Mouse (Mus musculus) neural tube, embryonic 15.5 days (tissue): Measurements from ENCODE around the gene Fam193b. TPM values are rescaled to one million over a fixed set of nuclear protein-coding genes. Genes with fewer than 3 reads are reported as not detected.
A peak's percentile ranks its signal among the peaks of the same experiment; 100 is the strongest.

Source experiments
- ATAC-seq: fragments of 200-750 bp; cut with Nextera tagmentation; 2 replicates; pipeline ENCODE4 v1.8.0; 2017; ENCODE audit warnings: mild to moderate bottlenecking, moderate TSS enrichment, moderate library complexity; ENCODE audit not compliant: low FRiP score
- H3K27ac ChIP-seq: fragments of 300-500 bp; sonication (generic); replicated peaks from 2 replicates; pipeline ENCODE4 v1.5.1; 2015; ENCODE audit warnings: mild to moderate bottlenecking, inconsistent platforms
- H3K27me3 ChIP-seq: fragments of 300-500 bp; sonication (generic); replicated peaks from 2 replicates; pipeline ENCODE4 v1.6.1; 2015; ENCODE audit warnings: inconsistent platforms
- H3K36me3 ChIP-seq: fragments of 300-500 bp; sonication (generic); 2 replicates; pipeline ENCODE4 v1.6.1; 2015; ENCODE audit warnings: inconsistent platforms
- H3K4me1 ChIP-seq: fragments of 300-500 bp; sonication (generic); 2 replicates; pipeline ENCODE4 v1.6.1; 2015; ENCODE audit warnings: inconsistent platforms
- H3K4me2 ChIP-seq: fragments of 300-500 bp; sonication (generic); 2 replicates; pipeline ENCODE4 v1.6.1; 2015; ENCODE audit warnings: inconsistent platforms, mild to moderate bottlenecking, moderate library complexity
- H3K4me3 ChIP-seq: fragments of 300-500 bp; sonication (generic); replicated peaks from 2 replicates; pipeline ENCODE4 v1.5.1; 2015; ENCODE audit warnings: mild to moderate bottlenecking, inconsistent platforms
- H3K9ac ChIP-seq: fragments of 300-500 bp; sonication (generic); replicated peaks from 2 replicates; pipeline ENCODE4 v1.6.1; 2015; ENCODE audit warnings: mild to moderate bottlenecking, inconsistent platforms
- H3K9me3 ChIP-seq: fragments of 300-500 bp; sonication (generic); replicated peaks from 2 replicates; pipeline ENCODE4 v1.6.1; 2016; ENCODE audit warnings: inconsistent platforms
- WGBS: fragments of 180-500 bp; shearing (Covaris S2); methylation state at CpG from one replicate; pipeline ENCODE4 v1.1.7; 2015; ENCODE audit warnings: mixed read lengths; 5-methylcytosine and 5-hydroxymethylcytosine counted together
- polyA plus RNA-seq: library from polyadenylated mRNA; unstranded; fragments of >200 nt; fragmentation: Nextera tagmentation; extraction: Ambion mirVana; gene quantifications from 2 replicates; pipeline ENCODE4 v1.2.1, GENCODE M21; 2015

Fam193b gene
- polyA plus RNA-seq, 1 experiment from 2014 or later, result 46.4 TPM

DNA sequence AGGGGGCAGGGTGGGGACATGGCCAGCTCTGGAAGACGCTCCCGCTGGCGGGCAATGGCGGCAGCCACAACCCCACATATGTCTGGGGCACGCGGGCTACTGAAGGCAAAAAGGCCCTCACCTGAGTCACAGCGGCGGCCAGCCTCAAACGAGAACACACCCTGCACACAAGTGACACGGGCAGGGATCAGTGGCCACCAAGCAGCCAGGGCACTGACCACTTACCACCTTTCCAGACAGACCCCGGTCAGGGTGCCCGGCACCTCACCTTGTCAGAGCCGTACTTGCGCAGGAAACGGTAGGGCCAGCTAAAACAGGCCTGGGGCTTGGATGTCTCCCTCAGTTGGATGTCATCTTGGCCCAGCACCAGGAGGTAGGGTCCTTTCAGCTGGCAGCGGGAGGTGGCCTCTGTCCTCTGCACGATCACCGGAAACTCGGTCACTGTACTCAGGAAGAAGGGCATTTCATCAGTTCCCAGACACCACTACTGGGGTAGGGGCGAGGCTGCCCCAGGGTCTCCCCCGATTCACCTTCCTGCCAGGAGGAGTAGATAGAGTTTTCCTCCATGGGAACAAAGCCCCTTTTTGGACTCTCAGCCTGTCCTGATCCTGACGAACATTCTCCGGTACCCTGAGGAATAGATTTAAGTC is 46.8 kb downstream of the Fam193b start:
- WGBS, result 92% methylated on average over 23 of the region's 23 CpGs
- H3K4me3 ChIP-seq, result no peak overlapping the region
- H3K4me2 ChIP-seq, result no peak overlapping the region
- no peaks in the 10 kb centered on the region for H3K9me3 ChIP-seq
- no peaks in the 10 kb centered on the region for H3K27me3 ChIP-seq
- no peaks in the 10 kb centered on the region for H3K4me1 ChIP-seq
- peaks cover 1% of the 10 kb centered on the region; the same call in 1 of the 2 replicates for H3K36me3 ChIP-seq
- H3K9ac ChIP-seq, result no peak overlapping the region
- ATAC-seq, result no peak
- no peak overlapping the region for H3K27ac ChIP-seq

GRCm38 (mm10) chr13:55523278-55523677 is 47.6 kb downstream of the Fam193b start:
- Histone ChIP-seq H3K9me3 (no peaks in the 10 kb centered on the region), H3K36me3 (no peaks in the 10 kb centered on the region), H3K4me2 (no peak overlapping the region), H3K27me3 (no peaks in the 10 kb centered on the region), H3K4me1 (no peaks in the 10 kb centered on the region), H3K9ac (no peak overlapping the region), H3K4me3 (no peak overlapping the region), H3K27ac (no peak overlapping the region)
- WGBS, result 79% methylated on average over 17 of the region's 17 CpGs
- no peak for ATAC-seq

DNA sequence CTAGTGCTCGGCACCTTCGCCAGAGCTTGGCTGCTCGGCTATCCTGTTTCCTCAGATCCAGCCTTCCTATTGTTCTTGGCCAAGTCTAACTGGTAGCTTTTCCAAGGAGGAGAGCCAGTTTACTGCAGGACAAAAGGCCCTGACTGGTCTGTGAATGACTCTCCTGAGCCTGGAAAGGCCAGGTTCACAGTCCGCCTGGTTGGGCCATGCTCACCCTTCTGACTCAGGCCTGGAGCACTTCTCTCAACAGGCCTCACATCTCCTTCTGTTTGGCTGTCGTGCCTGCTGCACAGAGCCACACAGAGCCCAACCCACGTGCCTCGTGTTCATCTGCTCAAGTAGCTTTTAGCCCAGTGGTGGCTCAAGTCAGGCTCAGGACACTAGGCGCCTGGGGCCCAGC is 48.2 kb downstream of the Fam193b start:
- H3K36me3 ChIP-seq, result no peaks in the 10 kb centered on the region
- no peak for ATAC-seq
- no peaks in the 10 kb centered on the region for H3K27me3 ChIP-seq
- no peaks in the 10 kb centered on the region for H3K4me1 ChIP-seq
- H3K4me2 ChIP-seq, result no peak overlapping the region
- 57% methylated on average over 8 of the region's 8 CpGs for WGBS
- H3K27ac ChIP-seq, result no peak overlapping the region
- H3K9me3 ChIP-seq, result no peaks in the 10 kb centered on the region
- H3K9ac ChIP-seq, result no peak overlapping the region
- H3K4me3 ChIP-seq, result no peak overlapping the region

DNA sequence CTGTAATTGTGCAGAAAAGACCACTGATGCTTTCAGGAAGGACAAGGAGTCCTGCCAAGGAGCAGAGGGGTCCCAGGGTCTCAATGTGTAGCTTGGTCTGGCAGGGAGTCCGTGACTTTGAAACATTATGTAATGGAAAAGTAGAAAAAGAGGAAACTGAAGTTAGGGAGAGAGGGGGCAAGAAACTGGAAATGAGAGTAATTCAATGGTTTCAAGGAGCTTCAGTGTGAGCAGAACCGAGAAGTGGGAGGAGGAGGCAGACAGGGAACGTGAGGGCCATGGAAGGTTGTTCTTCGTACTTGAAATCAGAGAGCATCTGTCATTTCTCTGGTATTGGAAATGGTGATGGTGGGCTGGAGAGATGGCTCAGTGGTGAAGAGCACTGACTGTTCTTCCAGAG is 51.3 kb downstream of the Fam193b start:
- Histone ChIP-seq H3K9me3 (no peaks in the 10 kb centered on the region), H3K4me2 (no peak overlapping the region), H3K9ac (no peak overlapping the region), H3K27me3 (0 out of 2 replicates have a peak, but pooled peaks cover 3% of the 10 kb centered on the region), H3K27ac (no peak overlapping the region), H3K4me1 (no peaks in the 10 kb centered on the region), H3K4me3 (no peak overlapping the region), H3K36me3 (no peaks in the 10 kb centered on the region)
- 84% methylated on average over 4 of the region's 4 CpGs for WGBS
- ATAC-seq, result no peak

- Histone ChIP-seq H3K27me3 (0 out of 2 replicates have a peak, but pooled peaks cover 3% of the 10 kb centered on the region), H3K4me2 (no peak overlapping the region), H3K36me3 (no peaks in the 10 kb centered on the region), H3K9me3 (no peaks in the 10 kb centered on the region), H3K4me1 (peaks cover 7% of the 10 kb centered on the region), H3K27ac (no peak overlapping the region; the same call in 1 of the 2 replicates), H3K4me3 (no peak overlapping the region), H3K9ac (no peak overlapping the region)
- ATAC-seq, result no peak
- 5% methylated on average over 5 of the region's 5 CpGs for WGBS
Measured at GRCm38 (mm10) chr13:55516955-55517354, 54.0 kb downstream of the Fam193b start.

GRCm38 (mm10) chr13:55513828-55514227 is 57.1 kb downstream of the Fam193b start:
- no peak for ATAC-seq
- 31% methylated on average over 9 of the region's 9 CpGs for WGBS
- H3K4me3 ChIP-seq, result peak overlapping the region; percentile 86
- H3K27ac ChIP-seq, result no peak overlapping the region
- H3K9me3 ChIP-seq, result no peaks in the 10 kb centered on the region
- 0 out of 2 replicates have a peak, but pooled peaks cover 3% of the 10 kb centered on the region for H3K27me3 ChIP-seq
- H3K9ac ChIP-seq, result peak overlapping the region; percentile 92; the same call in 1 of the 2 replicates
- H3K4me2 ChIP-seq, result peak overlapping the region; percentile 77
- H3K4me1 ChIP-seq, result peaks cover 34% of the 10 kb centered on the region
- H3K36me3 ChIP-seq, result peaks cover 19% of the 10 kb centered on the region

- H3K9ac ChIP-seq, result peak within 1 kb of the TSS; percentile 92
- no peaks in the 10 kb centered on the region for H3K9me3 ChIP-seq
- H3K4me1 ChIP-seq, result peaks cover 34% of the 10 kb centered on the region
- WGBS, result under 1% methylated on average over 52 of the region's 55 CpGs
- peak within 1 kb of the TSS; percentile 88 for H3K27ac ChIP-seq
- ATAC-seq, result peak; percentile 89
- 0 out of 2 replicates have a peak, but pooled peaks cover 3% of the 10 kb centered on the region for H3K27me3 ChIP-seq
- peaks cover 25% of the 10 kb centered on the region for H3K36me3 ChIP-seq
- peak within 1 kb of the TSS; percentile 86 for H3K4me3 ChIP-seq
- H3K4me2 ChIP-seq, result peak within 1 kb of the TSS; percentile 77
Measured at GRCm38 (mm10) chr13:55513111-55513748, 57.7 kb downstream of the Fam193b start, which contains the start of gene Pdlim7. Gene Pdlim7 (minus strand): TSS chr13:55513676.

DNA sequence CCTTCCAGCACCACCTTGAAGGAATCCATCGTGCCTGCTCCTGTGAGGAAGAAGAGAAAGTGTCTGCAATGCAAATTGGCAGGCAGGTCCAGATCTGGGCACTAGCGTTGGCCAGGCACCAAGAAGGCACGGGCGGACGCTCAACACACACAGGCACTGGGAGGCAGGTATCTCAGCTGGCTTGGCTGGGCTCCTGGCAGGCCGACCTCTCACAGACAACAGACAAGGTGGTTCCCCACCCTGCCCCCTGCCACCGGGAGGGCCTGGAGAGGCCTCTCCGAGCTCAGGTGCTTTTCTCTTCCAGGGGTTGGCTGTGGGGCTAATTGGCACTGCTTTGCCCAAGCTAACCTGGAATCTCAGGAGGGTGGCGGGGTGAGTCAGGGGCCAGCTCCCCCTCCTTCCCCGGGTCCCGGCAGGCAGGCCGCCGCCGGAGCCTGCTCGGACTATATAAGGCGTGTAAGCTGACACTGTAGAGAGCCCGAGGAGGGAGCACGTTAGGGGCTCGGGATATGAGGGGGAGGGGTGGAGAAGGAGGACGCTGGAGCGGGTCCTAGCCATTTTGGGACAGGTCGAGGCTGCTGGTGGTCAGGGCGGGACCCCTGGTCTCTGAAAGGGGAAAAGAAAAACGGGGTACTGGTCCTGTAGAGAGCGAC is 58.4 kb downstream of the Fam193b start:
- Histone ChIP-seq H3K9me3 (no peaks in the 10 kb centered on the region), H3K36me3 (peaks cover 31% of the 10 kb centered on the region), H3K27ac (peak overlapping the region; percentile 88), H3K4me2 (peak overlapping the region; percentile 77), H3K4me3 (peak overlapping the region; percentile 86), H3K9ac (peak overlapping the region; percentile 92), H3K4me1 (peaks cover 34% of the 10 kb centered on the region), H3K27me3 (0 out of 2 replicates have a peak, but pooled peaks cover 3% of the 10 kb centered on the region)
- WGBS, result 2% methylated on average over 23 of the region's 25 CpGs
- ATAC-seq, result peak; percentile 58

DNA sequence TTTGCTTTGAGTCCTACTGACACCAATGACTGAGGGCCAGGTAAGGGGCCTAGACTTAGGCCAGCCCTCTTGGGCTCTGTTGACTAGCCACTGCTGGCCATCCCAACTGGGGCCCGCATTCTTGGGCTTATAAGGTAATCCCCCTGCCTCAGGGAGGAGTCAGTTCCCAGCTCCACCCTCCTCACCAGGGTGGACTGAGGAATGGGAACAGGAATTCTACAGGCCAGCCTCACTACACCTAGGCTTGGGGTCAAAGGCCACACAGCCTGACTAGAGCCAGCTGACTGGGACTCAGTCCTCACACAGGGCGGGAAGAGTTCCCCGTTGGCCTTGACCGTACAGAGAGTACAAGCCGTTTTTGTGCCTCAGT is 59.4 kb downstream of the Fam193b start:
- Histone ChIP-seq H3K9me3 (no peaks in the 10 kb centered on the region), H3K27me3 (0 out of 2 replicates have a peak, but pooled peaks cover 3% of the 10 kb centered on the region), H3K9ac (peak overlapping the region; percentile 92; the same call in 1 of the 2 replicates), H3K4me3 (peak overlapping the region; percentile 86), H3K4me2 (peak overlapping the region; percentile 77), H3K36me3 (peaks cover 41% of the 10 kb centered on the region), H3K27ac (peak overlapping the region; percentile 88), H3K4me1 (peaks cover 34% of the 10 kb centered on the region)
- 54% methylated on average over 5 of the region's 5 CpGs for WGBS
- ATAC-seq, result no peak

DNA sequence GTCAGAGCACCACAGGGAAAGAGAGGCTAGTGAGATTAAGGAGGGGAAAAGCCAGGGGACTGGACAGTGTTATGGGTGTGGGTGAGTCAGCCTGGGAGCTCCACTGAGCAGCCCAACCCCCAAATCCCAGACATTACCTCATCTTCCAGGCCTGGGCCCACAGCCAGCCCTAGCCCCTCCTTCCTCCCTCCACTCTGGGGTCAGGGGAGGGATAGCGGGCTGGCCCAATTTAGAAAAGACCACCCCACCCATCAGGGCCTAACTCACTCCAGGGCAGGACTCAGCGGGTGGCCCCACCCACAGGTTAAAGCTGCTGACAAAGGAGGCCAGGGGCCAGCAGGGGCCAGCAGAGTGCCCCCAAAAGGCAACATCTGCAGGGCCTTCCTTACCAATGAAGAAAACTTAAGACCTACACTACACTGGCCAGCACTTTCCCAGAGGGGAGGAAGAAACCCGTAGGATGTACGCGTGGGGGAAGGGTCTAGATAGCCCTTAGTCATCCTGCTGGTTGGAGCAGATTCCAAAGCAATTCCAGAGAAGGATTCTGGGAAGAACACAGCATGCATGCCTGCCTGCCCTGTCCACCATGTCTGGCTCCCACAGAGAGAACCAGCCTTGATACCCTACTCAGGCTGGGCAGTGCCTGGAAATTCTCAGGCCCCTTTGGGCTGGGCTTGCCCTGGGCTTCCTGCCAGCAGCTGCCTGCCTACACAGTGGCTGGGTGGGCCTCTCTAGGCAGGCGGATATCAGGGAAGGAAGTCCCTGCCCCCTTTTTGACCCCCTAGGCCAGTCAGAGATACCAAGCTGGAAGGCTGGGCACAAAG is 60.0 kb downstream of the Fam193b start:
- Histone ChIP-seq H3K4me1 (peaks cover 34% of the 10 kb centered on the region), H3K27ac (peak overlapping the region; percentile 88), H3K9me3 (no peaks in the 10 kb centered on the region), H3K36me3 (peaks cover 47% of the 10 kb centered on the region), H3K4me2 (peak overlapping the region; percentile 77), H3K27me3 (0 out of 2 replicates have a peak, but pooled peaks cover 3% of the 10 kb centered on the region), H3K4me3 (peak overlapping the region; percentile 86), H3K9ac (peak overlapping the region; percentile 92)
- no peak for ATAC-seq
- WGBS, result 8% methylated on average over 6 of the region's 6 CpGs

DNA sequence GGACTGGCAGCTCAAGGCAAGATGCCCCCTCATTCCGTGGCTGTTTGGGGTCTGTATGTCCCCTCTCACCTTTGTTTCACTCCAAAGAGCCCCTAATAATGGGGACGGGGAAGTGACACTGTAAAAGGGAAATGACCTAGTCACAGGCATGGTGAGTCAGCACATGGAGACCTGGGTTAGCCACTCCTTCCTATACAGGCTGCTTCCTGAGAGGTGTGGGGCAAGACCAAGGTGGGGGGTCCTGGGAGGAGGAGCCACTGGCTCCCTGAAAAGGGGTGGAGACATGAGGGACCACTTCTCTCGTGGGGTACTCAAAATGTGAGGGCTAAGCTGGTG is 60.6 kb downstream of the Fam193b start:
- Histone ChIP-seq H3K9ac (no peak overlapping the region), H3K27ac (peak overlapping the region; percentile 88), H3K27me3 (0 out of 2 replicates have a peak, but pooled peaks cover 2% of the 10 kb centered on the region), H3K9me3 (no peaks in the 10 kb centered on the region), H3K4me2 (peak overlapping the region; percentile 77), H3K4me3 (no peak overlapping the region), H3K4me1 (peaks cover 34% of the 10 kb centered on the region), H3K36me3 (peaks cover 53% of the 10 kb centered on the region)
- 24% methylated on average over 3 of the region's 3 CpGs for WGBS
- ATAC-seq, result no peak
